Mouse (Mus musculus) bone marrow macrophage, adult 2 months (primary cell): ENCODE measurements around the gene Chchd4.

ENCODE experiments used
- CTCF ChIP-seq: IDR thresholded peaks from 2 replicates; pipeline ENCODE4 v1.5.1; 2012; ENCODE audit warnings: low read depth, mild to moderate bottlenecking, low read length, moderate library complexity
- POLR2A ChIP-seq: IDR thresholded peaks from 2 replicates; pipeline ENCODE4 v1.6.1; 2012; ENCODE audit warnings: mild to moderate bottlenecking, low read depth, low read length, borderline replicate concordance

- TF ChIP-seq CTCF (no peak), POLR2A (no peak)
These were observed 18.8 kb downstream of the Chchd4 start for GRCm38 (mm10) chr6:91454546-91454945.
